Mouse (Mus musculus): ENCODE data around the gene Tmem163. TPM values are rescaled to one million over a fixed set of nuclear protein-coding genes. Genes with fewer than 3 reads are reported as not detected.

The Tmem163 gene
- polyA plus RNA-seq, 1 experiment, result 31.6 TPM

DNA sequence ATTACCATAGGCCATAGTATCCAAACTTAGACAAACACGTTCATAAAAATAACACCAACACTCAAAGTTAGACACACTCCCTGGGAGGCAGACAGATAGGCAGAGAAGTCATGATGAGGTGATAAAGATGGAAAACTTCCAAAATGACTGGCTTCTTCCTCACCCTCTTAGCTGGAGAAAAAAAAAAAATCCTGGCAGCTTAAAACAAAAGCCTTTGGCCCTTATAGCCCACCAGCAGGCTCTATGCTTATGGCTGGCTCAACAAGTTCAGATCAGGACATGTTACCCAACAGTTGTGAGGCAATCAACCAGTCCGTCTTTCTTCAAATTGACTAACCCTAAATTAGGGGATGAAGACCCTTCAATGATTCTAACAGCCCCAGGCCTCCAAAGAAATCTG is 69.5 kb downstream of the Tmem163 start:
- no peak overlapping the region for H3K4me3 ChIP-seq (ENCODE audit: insufficient read depth, low read length)
- TF ChIP-seq POLR2A (IDR thresholded peaks at IDR 0.05; ENCODE audit: extremely low read depth, insufficient read depth, low read length) (no peak), CTCF (IDR thresholded peaks at IDR 0.05; ENCODE audit: extremely low read depth, insufficient read depth, low read length) (no peak)
- H3K27ac ChIP-seq (ENCODE audit: insufficient read depth, low read length), result no peak overlapping the region
- peaks cover 2% of the 10 kb centered on the region; the same call in 1 of the 2 replicates for H3K4me1 ChIP-seq (ENCODE audit: control insufficient read depth, insufficient read depth, low read length)

DNA sequence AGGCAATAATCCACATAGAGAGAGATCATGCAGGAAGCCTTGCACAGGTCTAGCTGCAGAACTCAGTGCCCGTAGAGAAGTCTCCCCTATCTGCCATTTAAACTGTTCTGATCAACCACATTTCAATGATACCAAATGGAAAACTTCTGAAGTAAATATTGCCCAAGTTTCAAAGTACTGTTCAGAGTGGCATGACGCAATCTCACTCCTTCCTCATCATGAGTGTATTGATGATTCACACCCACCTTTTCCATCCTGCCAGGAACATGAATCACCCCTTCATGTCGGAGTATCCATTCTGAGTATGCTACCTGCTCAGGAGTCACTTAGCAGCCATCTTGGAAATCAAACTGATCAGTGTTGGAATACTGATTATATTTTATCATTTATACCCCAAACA is 71.0 kb downstream of the Tmem163 start:
- peaks cover 2% of the 10 kb centered on the region; the same call in 1 of the 2 replicates for H3K4me1 ChIP-seq (ENCODE audit: control insufficient read depth, insufficient read depth, low read length)
- TF ChIP-seq POLR2A (IDR thresholded peaks at IDR 0.05; ENCODE audit: extremely low read depth, insufficient read depth, low read length) (no peak), CTCF (IDR thresholded peaks at IDR 0.05; ENCODE audit: extremely low read depth, insufficient read depth, low read length) (no peak)
- H3K27ac ChIP-seq (ENCODE audit: insufficient read depth, low read length), result no peak overlapping the region
- no peak overlapping the region for H3K4me3 ChIP-seq (ENCODE audit: insufficient read depth, low read length)

DNA sequence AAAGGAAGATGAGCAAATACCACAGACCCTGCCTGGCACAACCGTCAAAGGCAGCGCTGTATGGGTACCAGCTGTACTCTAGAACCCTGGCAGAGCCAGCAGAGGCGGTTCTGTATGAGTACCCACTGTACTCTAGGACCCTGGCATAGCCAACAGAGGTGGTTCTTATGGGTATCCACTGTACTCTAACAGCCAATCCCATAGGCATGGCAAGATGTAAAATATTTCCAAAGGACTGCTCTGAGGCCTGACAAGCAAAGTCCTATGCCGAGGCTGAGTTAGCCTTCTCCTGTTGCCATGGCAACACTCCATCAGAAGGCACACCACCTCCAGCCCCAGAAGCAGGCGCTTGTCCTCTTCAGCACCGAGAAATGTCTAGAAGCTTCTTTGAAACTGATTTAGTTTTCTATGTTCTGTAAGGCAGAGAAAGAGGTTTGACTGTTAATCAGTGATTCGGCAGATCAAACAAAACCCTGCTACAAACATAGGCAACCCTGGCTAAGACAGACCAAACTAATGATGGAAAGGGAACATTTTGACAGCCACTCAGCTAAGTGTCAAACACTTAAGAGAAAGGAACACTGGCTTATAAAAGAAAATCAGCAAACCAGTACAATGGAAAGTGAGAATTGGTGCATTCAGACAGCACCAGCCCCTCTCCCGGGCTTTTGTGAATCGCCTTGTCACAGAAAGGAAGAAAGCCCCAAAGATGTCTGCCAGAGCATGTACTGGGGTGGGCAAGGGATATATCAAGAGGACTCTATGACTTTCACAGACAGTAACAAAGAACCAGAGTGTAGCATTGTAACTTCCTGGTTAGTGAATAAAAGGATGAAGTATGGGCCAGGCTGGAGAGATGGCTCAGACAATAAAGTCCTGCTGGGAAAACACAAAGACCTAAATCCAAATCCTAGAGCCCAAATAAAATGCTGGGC is 75.4 kb downstream of the Tmem163 start:
- H3K4me1 ChIP-seq (ENCODE audit: control insufficient read depth, insufficient read depth, low read length), result peaks cover 1% of the 10 kb centered on the region; the same call in 1 of the 2 replicates
- no peak for TF ChIP-seq POLR2A (IDR thresholded peaks at IDR 0.05; ENCODE audit: extremely low read depth, insufficient read depth, low read length)
- TF ChIP-seq CTCF (IDR thresholded peaks at IDR 0.05; ENCODE audit: extremely low read depth, insufficient read depth, low read length), result no peak
- H3K27ac ChIP-seq (ENCODE audit: insufficient read depth, low read length), result no peak overlapping the region
- H3K4me3 ChIP-seq (ENCODE audit: insufficient read depth, low read length), result no peak overlapping the region

DNA sequence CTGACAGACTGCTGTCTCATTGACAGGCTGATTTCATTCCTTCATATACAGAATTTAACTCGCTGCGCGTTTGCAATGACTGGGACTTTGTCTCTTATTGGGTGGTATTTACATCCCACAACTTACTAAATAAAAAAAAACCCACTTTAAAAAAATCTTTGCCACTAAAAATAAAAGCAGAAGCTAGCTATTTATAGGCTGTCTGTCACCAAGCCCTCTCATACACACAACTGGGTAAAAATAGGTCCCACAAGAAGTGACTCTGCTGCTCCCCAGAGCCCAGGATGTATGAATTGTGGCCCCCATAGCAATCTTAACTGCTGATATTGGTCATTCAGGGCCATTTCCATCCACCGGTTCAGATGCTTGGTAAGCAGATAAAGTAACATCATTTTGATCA is 83.2 kb downstream of the Tmem163 start:
- TF ChIP-seq CTCF (IDR thresholded peaks at IDR 0.05; ENCODE audit: extremely low read depth, insufficient read depth, low read length) (no peak), POLR2A (IDR thresholded peaks at IDR 0.05; ENCODE audit: extremely low read depth, insufficient read depth, low read length) (no peak)
- no peak overlapping the region for H3K27ac ChIP-seq (ENCODE audit: insufficient read depth, low read length)
- H3K4me3 ChIP-seq (ENCODE audit: insufficient read depth, low read length), result no peak overlapping the region
- no peaks in the 10 kb centered on the region; the same call in 1 of the 2 replicates for H3K4me1 ChIP-seq (ENCODE audit: control insufficient read depth, insufficient read depth, low read length)

DNA sequence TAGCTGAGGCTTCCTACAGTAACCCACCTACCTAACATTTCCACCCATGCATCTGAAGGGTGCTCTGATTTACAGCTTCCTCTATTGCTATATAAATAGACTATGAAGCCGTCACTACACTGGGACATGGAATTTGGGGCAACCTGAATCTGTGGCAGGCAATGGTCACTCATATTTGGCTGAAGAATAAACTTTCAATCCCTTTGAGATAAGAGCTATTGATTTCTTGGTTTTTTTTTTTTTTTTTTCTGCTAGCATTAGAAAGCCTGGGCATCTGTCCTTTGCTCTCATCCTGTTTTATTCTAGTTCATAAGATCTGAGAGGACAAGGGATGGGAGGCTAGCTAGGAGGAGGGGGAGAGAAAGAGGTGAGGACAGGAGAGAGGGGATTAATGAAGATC is 83.6 kb downstream of the Tmem163 start:
- H3K4me3 ChIP-seq (ENCODE audit: insufficient read depth, low read length), result no peak overlapping the region
- H3K27ac ChIP-seq (ENCODE audit: insufficient read depth, low read length), result no peak overlapping the region
- no peak for TF ChIP-seq CTCF (IDR thresholded peaks at IDR 0.05; ENCODE audit: extremely low read depth, insufficient read depth, low read length)
- TF ChIP-seq POLR2A (IDR thresholded peaks at IDR 0.05; ENCODE audit: extremely low read depth, insufficient read depth, low read length), result no peak
- H3K4me1 ChIP-seq (ENCODE audit: control insufficient read depth, insufficient read depth, low read length), result no peaks in the 10 kb centered on the region; the same call in 1 of the 2 replicates

DNA sequence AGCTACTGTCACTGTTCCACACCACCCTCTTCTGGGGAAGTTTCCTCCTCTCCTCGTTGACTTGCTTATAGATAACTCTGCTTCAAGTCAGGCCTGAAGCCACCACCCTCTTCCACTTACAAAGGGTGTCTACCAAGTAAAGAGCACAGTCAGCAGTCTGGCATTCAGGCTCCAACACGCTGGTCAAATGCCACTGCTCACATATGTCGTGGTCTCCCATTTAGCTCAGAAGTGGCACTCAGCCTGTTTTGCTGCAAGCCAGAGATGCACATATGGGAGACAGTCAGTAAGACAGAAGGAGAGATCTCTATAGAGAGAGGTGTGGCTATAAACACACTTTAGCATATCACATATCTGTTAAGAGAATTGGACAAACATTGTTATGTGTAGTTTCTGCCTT is 89.8 kb downstream of the Tmem163 start:
- Histone ChIP-seq H3K4me3 (ENCODE audit: insufficient read depth, low read length) (no peak overlapping the region), H3K4me1 (ENCODE audit: control insufficient read depth, insufficient read depth, low read length) (no peaks in the 10 kb centered on the region), H3K27ac (ENCODE audit: insufficient read depth, low read length) (no peak overlapping the region)
- TF ChIP-seq POLR2A (IDR thresholded peaks at IDR 0.05; ENCODE audit: extremely low read depth, insufficient read depth, low read length) (no peak), CTCF (IDR thresholded peaks at IDR 0.05; ENCODE audit: extremely low read depth, insufficient read depth, low read length) (no peak)

DNA sequence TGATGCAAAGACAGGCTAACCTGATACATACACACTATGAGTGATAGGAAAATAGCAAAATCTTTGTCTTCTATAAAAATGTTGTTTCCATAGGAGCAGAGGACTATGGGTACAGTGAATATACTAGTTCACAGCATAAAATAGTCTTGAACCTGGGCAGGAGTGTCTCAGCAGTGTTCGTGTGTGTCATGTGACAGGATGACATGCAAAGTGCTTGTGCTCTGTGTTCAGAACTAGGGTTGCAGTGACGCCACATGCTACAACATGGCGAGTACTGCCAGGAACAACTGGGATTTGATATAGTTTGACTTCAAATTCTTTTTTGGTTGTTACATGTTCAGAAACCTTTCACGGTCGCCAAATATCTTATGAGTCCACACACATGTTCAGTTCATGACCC is 92.3 kb downstream of the Tmem163 start:
- H3K4me3 ChIP-seq (ENCODE audit: insufficient read depth, low read length), result no peak overlapping the region
- TF ChIP-seq POLR2A (IDR thresholded peaks at IDR 0.05; ENCODE audit: extremely low read depth, insufficient read depth, low read length) (no peak), CTCF (IDR thresholded peaks at IDR 0.05; ENCODE audit: extremely low read depth, insufficient read depth, low read length) (no peak)
- H3K27ac ChIP-seq (ENCODE audit: insufficient read depth, low read length), result no peak overlapping the region
- no peaks in the 10 kb centered on the region for H3K4me1 ChIP-seq (ENCODE audit: control insufficient read depth, insufficient read depth, low read length)

DNA sequence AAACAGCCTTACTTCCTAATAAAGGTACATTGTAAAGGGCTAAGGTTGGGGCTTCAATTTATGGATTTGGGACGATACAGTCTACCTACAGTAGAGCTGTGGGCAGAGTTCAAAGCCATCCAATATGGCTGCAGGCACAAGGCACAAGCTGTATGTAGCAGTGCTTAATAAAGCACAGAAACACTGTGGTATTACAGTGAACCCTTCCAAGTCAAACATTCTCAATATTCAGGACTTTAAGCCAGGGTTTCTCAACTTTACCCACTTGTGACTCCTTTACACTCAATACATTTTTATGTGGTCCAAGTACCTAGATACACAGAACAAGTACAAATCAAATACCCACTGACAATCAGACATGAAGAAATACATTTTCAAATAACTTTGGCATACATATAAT is 93.2 kb downstream of the Tmem163 start:
- TF ChIP-seq CTCF (IDR thresholded peaks at IDR 0.05; ENCODE audit: extremely low read depth, insufficient read depth, low read length) (no peak), POLR2A (IDR thresholded peaks at IDR 0.05; ENCODE audit: extremely low read depth, insufficient read depth, low read length) (no peak)
- no peak overlapping the region for H3K27ac ChIP-seq (ENCODE audit: insufficient read depth, low read length)
- H3K4me1 ChIP-seq (ENCODE audit: control insufficient read depth, insufficient read depth, low read length), result no peaks in the 10 kb centered on the region
- no peak overlapping the region for H3K4me3 ChIP-seq (ENCODE audit: insufficient read depth, low read length)

DNA sequence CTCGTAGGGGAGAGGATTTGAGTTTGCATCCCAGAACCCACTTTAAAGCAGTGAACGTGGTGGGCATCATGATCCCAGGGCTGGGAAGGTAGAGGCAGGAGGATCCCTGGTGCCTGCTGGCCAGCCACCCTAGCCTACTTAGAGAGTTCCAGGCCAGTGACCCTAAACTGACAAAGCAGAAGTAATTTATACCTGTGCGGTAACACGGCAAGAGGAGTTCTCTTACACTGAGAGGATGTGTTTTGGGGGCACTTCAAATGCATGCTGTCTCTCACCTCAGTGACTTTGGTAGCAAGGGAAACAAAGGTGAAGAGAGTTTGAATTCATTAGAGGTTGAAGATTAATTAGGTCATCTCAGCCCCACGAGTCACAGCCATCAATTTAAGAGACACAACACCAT is 101.4 kb downstream of the Tmem163 start:
- Histone ChIP-seq H3K27ac (ENCODE audit: insufficient read depth, low read length) (no peak overlapping the region), H3K4me3 (ENCODE audit: insufficient read depth, low read length) (no peak overlapping the region), H3K4me1 (ENCODE audit: control insufficient read depth, insufficient read depth, low read length) (0 out of 2 replicates have a peak, but pooled peaks cover 1% of the 10 kb centered on the region)
- TF ChIP-seq POLR2A (IDR thresholded peaks at IDR 0.05; ENCODE audit: extremely low read depth, insufficient read depth, low read length) (no peak), CTCF (IDR thresholded peaks at IDR 0.05; ENCODE audit: extremely low read depth, insufficient read depth, low read length) (no peak)

DNA sequence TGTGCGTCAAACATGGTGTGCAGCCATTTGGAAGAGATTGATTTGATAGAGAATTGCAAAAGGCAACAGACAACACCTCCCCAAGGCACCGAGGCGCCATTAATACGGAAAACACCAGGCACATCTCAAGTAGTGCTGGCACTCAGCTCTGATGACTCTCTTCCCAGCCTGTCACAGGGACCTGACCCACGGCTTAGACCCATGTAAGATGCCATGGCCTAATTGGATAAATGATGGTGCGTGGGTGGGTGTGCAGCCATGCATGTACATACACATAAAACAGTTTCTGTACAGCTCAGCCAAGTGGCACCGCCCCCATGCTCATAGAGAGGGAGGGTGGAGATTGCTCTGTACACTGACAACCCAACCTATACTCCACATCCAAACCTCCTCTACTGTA is 102.3 kb downstream of the Tmem163 start:
- TF ChIP-seq POLR2A (IDR thresholded peaks at IDR 0.05; ENCODE audit: extremely low read depth, insufficient read depth, low read length) (no peak), CTCF (IDR thresholded peaks at IDR 0.05; ENCODE audit: extremely low read depth, insufficient read depth, low read length) (no peak)
- no peak overlapping the region for H3K4me3 ChIP-seq (ENCODE audit: insufficient read depth, low read length)
- H3K27ac ChIP-seq (ENCODE audit: insufficient read depth, low read length), result no peak overlapping the region
- 0 out of 2 replicates have a peak, but pooled peaks cover 1% of the 10 kb centered on the region for H3K4me1 ChIP-seq (ENCODE audit: control insufficient read depth, insufficient read depth, low read length)
